Mouse (Mus musculus) midbrain, embryonic 10.5 days (tissue): ENCODE data around the gene Cpa4. TPM values are rescaled to one million over a fixed set of nuclear protein-coding genes. Genes with fewer than 3 reads are reported as not detected.
A peak's percentile ranks its signal among the peaks of the same experiment; 100 is the strongest.

Source experiments
- DNase-seq: peaks from one replicate; pipeline ENCODE4 v3.0.0-alpha.2; 2017; ENCODE audit warnings: low spot score
- H3K27ac ChIP-seq: fragments of 300-500 bp; sonication (generic); replicated peaks from 2 replicates; pipeline ENCODE4 v1.5.1; 2016; ENCODE audit warnings: mild to moderate bottlenecking
- H3K27me3 ChIP-seq: fragments of 300-500 bp; sonication (generic); 2 replicates; pipeline ENCODE4 v1.6.1; 2016; ENCODE audit warnings: low read depth, mild to moderate bottlenecking; ENCODE audit not compliant: poor library complexity, severe bottlenecking
- H3K36me3 ChIP-seq: fragments of 300-500 bp; sonication (generic); 2 replicates; pipeline ENCODE4 v1.6.1; 2016; ENCODE audit warnings: mild to moderate bottlenecking, moderate library complexity
- H3K4me1 ChIP-seq: fragments of 300-500 bp; sonication (generic); 2 replicates; pipeline ENCODE4 v1.6.1; 2016
- H3K4me3 ChIP-seq: fragments of 300-500 bp; sonication (generic); 2 replicates; pipeline ENCODE4 v1.5.1; 2016; ENCODE audit warnings: mild to moderate bottlenecking, moderate library complexity
- H3K9me3 ChIP-seq: fragments of 300-500 bp; sonication (generic); replicated peaks from 2 replicates; pipeline ENCODE4 v1.6.1; 2016; ENCODE audit warnings: mild to moderate bottlenecking
- WGBS: fragments of 180-500 bp; shearing (Covaris S2); methylation state at CpG from one replicate; pipeline ENCODE4 v1.1.7; 2016; 5-methylcytosine and 5-hydroxymethylcytosine counted together
- polyA plus RNA-seq: library from polyadenylated mRNA; unstranded; fragments of >200 nt; fragmentation: Nextera tagmentation; extraction: Ambion mirVana; gene quantifications from 2 replicates; pipeline ENCODE4 v1.2.1, GENCODE M21; 2016

The Cpa4 gene
- polyA plus RNA-seq, 1 experiment from 2014 or later = 1.3 TPM

DNA sequence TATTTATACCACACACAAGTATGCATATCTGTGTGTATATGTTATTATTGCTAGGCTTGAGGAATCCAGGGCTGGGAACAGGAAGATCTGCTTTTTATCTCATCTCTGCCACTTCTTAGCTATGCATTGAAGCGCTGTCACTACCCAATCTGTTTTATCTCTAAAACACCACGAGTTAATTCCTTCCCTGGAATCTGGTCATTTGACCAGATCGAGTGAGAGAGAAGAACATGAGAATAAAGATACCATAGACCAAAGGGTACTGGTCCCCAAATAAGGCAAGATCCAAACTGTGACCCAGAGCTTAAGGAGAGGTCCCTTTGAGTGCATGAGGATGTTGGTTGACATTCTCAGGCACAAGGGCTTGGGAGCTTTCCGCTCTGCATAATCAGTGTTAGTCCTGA is 53.8 kb downstream of the Cpa4 start:
- H3K4me1 ChIP-seq = peaks cover 46% of the 10 kb centered on the region
- peak overlapping the region; percentile 33; the same call in 1 of the 2 replicates for H3K27ac ChIP-seq
- no peaks in the 10 kb centered on the region for H3K9me3 ChIP-seq
- H3K27me3 ChIP-seq = no peaks in the 10 kb centered on the region
- DNase-seq = no peak
- 82% methylated on average over 4 of the region's 4 CpGs for WGBS
- H3K36me3 ChIP-seq = no peaks in the 10 kb centered on the region
- H3K4me3 ChIP-seq = no peak overlapping the region

DNA sequence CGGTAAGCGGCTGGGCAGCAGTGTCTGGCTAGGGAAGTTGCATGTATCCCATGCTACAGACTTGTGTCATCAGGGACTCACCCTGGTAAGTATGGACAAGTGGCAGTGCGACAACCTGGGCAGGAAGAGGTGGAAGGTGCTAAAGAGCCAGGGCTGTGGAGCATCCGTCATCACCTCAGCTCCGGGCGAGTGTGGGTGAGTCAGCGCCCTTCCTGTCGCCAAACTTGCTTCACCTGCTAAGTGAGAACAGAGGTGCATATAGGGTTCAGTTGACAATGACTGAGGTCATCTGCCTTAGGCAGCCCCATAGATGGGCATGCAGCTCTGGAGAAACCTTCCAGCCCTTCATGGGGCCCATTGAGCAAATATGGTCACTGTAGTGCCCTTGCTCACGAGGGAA is 56.6 kb downstream of the Cpa4 start:
- Histone ChIP-seq H3K4me1 (peaks cover 36% of the 10 kb centered on the region), H3K27ac (peak overlapping the region; percentile 39), H3K9me3 (no peaks in the 10 kb centered on the region), H3K27me3 (no peaks in the 10 kb centered on the region), H3K4me3 (no peak overlapping the region), H3K36me3 (no peaks in the 10 kb centered on the region)
- 96% methylated on average over 9 of the region's 9 CpGs for WGBS
- DNase-seq = no peak

DNA sequence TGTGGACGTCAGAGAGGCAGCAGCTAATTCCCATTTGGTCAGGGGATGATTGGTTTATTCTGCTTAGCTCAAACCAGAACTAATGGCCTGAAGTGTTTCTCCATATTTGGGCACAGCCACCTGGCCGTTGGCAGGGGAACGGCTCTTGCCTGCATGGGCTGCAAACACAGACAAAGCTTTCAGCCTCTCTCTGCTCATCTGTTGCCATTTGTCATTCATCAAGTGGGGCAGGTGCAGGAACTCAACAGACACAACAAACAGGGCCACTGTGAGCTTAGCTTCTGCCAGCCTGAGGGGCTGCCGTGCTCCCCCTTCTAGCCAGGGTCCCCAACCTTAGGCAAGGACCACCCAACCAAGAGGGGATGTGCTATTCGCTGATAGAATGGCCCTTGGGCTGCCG is 60.0 kb downstream of the Cpa4 start:
- Histone ChIP-seq H3K27me3 (no peaks in the 10 kb centered on the region), H3K9me3 (no peaks in the 10 kb centered on the region), H3K27ac (peak overlapping the region; percentile 74), H3K36me3 (no peaks in the 10 kb centered on the region), H3K4me3 (no peak overlapping the region), H3K4me1 (peaks cover 28% of the 10 kb centered on the region)
- WGBS = 76% methylated on average over 6 of the region's 6 CpGs
- DNase-seq = no peak

DNA sequence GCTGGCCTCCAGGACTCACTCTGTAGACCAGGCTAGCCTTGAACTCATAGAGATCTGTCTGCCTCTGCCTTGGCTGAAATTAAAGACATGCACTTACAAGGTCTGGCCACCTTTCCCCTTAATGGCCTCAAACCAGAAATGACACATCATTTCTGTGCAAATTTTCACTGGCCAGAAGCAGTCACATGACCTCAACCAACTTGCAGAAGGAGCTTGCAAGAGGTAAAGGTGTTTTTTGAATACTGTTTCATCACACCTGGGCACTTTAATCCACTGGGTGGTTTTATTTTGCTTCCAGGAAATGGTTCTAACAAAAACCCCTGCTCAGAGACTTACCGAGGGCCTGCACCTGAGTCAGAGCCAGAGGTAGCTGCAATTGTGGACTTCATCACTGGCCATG is 61.8 kb downstream of the Cpa4 start:
- peaks cover 35% of the 10 kb centered on the region for H3K4me1 ChIP-seq
- H3K4me3 ChIP-seq = no peak overlapping the region
- no peak for DNase-seq
- H3K27me3 ChIP-seq = no peaks in the 10 kb centered on the region
- WGBS = 94% methylated on average over 1 of the region's 1 CpGs
- H3K36me3 ChIP-seq = no peaks in the 10 kb centered on the region
- H3K27ac ChIP-seq = peak overlapping the region; percentile 72; the same call in 1 of the 2 replicates
- H3K9me3 ChIP-seq = no peaks in the 10 kb centered on the region

DNA sequence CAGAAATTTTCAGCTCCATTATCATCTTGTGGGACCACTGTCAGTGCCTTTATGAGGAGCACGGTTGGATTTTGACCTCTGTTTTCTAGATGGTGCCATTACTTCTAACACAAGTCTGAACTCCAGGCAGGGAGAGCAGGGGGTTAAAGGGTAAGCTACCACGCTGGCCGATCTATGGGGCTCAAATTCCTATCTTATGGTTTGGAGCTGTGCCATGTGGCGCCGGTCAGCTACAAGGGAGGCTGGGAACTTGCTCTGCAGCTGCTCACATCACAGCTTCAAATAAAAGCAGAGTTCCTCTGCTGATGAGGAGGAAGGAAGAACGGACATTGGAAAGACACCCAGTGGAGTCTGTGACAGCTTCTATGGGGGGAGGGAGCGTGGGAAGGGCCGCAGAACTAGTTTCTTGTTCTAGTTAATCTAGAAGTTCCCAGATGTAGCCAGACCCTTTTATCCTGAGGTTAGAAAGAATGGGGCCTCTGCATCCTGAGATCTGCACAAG is 67.2 kb downstream of the Cpa4 start:
- Histone ChIP-seq H3K36me3 (peaks cover 1% of the 10 kb centered on the region; the same call in 1 of the 2 replicates), H3K4me3 (no peak overlapping the region), H3K9me3 (peaks cover 12% of the 10 kb centered on the region), H3K4me1 (peaks cover 45% of the 10 kb centered on the region), H3K27ac (peak overlapping the region; percentile 92), H3K27me3 (no peaks in the 10 kb centered on the region)
- WGBS = 44% methylated on average over 8 of the region's 8 CpGs
- peak; percentile 55 for DNase-seq

DNA sequence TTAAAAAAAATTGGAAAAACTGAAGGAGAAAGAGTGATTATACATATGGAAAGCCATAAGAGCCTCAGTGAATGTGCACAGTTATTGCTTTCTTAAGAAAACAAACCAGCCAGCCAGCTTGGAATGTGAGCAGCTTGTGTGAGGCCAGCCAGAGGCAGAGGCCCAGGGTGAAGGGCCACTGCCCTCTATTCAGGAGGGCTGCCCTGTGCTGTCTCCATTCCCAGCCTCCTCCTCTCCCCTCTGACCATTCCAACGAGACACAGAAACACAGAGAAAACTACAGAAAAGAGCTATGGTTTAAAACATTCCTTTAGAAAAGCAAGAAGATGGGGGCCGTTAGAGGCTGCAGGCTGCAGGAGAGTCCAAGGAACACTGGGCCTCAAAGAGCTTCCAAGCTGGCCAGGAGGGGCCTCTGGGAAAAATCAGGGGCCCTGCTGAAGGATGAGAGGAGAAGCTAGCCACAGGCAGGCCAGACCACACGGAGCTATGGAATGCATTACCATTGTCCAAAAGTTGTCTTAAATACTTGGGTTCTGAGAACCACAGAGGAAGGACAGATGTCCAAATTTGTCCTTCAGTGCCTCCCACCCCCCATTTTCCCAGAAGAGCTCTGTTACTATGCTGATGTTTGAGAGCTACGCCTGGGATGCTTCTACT is 68.1 kb downstream of the Cpa4 start:
- Histone ChIP-seq H3K4me1 (peaks cover 45% of the 10 kb centered on the region), H3K9me3 (peaks cover 15% of the 10 kb centered on the region), H3K27me3 (no peaks in the 10 kb centered on the region), H3K27ac (peak overlapping the region; percentile 92), H3K4me3 (peak overlapping the region; percentile 11; the same call in 1 of the 2 replicates), H3K36me3 (peaks cover 4% of the 10 kb centered on the region; the same call in 1 of the 2 replicates)
- 14% methylated on average over 4 of the region's 4 CpGs for WGBS
- peak; percentile 73 for DNase-seq

DNA sequence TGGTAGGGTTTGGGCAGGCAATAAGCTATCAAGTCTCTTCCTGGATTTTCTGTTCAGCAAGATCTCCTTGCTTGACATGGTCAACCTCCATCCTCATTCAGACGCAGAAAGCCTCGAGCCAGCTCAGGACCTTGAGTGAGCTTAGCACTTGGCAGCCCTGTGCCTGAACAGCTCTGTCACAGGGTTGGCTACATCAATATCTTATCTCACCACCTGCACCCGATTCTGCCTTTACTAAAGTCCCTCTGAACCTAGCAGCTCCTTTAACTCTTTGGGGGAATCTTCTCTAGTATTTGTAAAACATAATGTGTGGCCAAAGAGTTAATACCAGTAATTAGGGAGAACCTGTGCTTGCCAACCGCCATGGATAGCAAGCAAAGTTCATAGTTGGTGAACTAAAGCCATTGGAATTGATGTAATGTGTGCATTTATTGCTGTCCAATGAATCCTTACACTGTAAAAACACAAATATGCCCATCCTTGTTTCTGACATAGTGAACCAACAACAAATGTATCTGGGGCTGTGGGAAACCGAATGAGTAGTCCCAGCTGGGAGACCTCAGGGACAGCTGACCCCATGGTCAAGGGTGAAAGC is 70.6 kb downstream of the Cpa4 start, which contains the start of gene Cpa1:
TSS of gene Cpa1 (plus strand) at position 545 of the 595 bp plus-strand sequence.
- H3K4me3 ChIP-seq = no peak within 1 kb of the TSS
- peaks cover 35% of the 10 kb centered on the region for H3K4me1 ChIP-seq
- WGBS = 88% methylated on average over 5 of the region's 5 CpGs
- DNase-seq = no peak
- H3K27ac ChIP-seq = peak within 1 kb of the TSS; percentile 59
- H3K9me3 ChIP-seq = peaks cover 15% of the 10 kb centered on the region
- 0 out of 2 replicates have a peak, but pooled peaks cover 1% of the 10 kb centered on the region for H3K27me3 ChIP-seq
- peaks cover 4% of the 10 kb centered on the region; the same call in 1 of the 2 replicates for H3K36me3 ChIP-seq

Other genes with a start within 250 kb of the Cpa4 start
- 76.3 and 83.7 TPM in 2 replicates for gene Zc3hc1, start 177.3 kb upstream of the Cpa4 start, polyA plus RNA-seq
- 27.7 and 28.0 TPM in 2 replicates for gene Klhdc10, start 166.5 kb upstream of the Cpa4 start, polyA plus RNA-seq
- gene Tmem209, start 58.6 kb upstream of the Cpa4 start, polyA plus RNA-seq = 47.8 and 52.7 TPM in 2 replicates
- 0.22 and 0.36 TPM in 2 replicates for gene Ssmem1, start 58.5 kb upstream of the Cpa4 start, polyA plus RNA-seq
- gene Cpa2, start 26.8 kb upstream of the Cpa4 start, polyA plus RNA-seq = 22.0 and 22.8 TPM in 2 replicates
- gene Cpa5, start 42.6 kb downstream of the Cpa4 start, polyA plus RNA-seq = 0.30 and 0.74 TPM in 2 replicates
- gene Cpa1, start 70.8 kb downstream of the Cpa4 start, polyA plus RNA-seq = 0.19 TPM in 1 of 2 replicates, not detected in the other
- gene Cep41, start 125.4 kb downstream of the Cpa4 start, polyA plus RNA-seq = 19.8 and 24.0 TPM in 2 replicates
- gene Mest, start 155.2 kb downstream of the Cpa4 start, polyA plus RNA-seq = 1,366 and 1,939 TPM in 2 replicates